Mouse (Mus musculus) kidney, embryonic 14.5 days (tissue): ENCODE measurements around the gene Tufm. TPM values are rescaled to one million over a fixed set of nuclear protein-coding genes. Genes with fewer than 3 reads are reported as not detected.

Experiments
- ATAC-seq: fragments of 200-750 bp; cut with Nextera tagmentation; 2 replicates; pipeline ENCODE4 v1.8.0; 2017; ENCODE audit warnings: moderate number of reproducible peaks, mild to moderate bottlenecking, moderate TSS enrichment, moderate library complexity; ENCODE audit not compliant: low FRiP score, low TSS enrichment
- H3K27ac ChIP-seq: fragments of 300-500 bp; sonication (generic); 2 replicates; pipeline ENCODE4 v1.5.1; 2014; ENCODE audit warnings: low read depth, mild to moderate bottlenecking, low read length, moderate library complexity, mixed read lengths
- H3K27me3 ChIP-seq: fragments of 300-500 bp; sonication (generic); 2 replicates; pipeline ENCODE4 v1.6.1; 2014; ENCODE audit warnings: mild to moderate bottlenecking, low read length; ENCODE audit not compliant: control insufficient read depth, insufficient read depth
- H3K36me3 ChIP-seq: fragments of 300-500 bp; sonication (generic); 2 replicates; pipeline ENCODE4 v1.6.1; 2014; ENCODE audit warnings: low read length, mixed read lengths; ENCODE audit not compliant: control insufficient read depth, insufficient read depth
- H3K4me1 ChIP-seq: fragments of 300-500 bp; sonication (generic); 2 replicates; pipeline ENCODE4 v1.6.1; 2014; ENCODE audit warnings: low read length, mixed read lengths; ENCODE audit not compliant: control insufficient read depth, insufficient read depth
- H3K4me2 ChIP-seq: fragments of 300-500 bp; sonication (generic); replicated peaks from 2 replicates; pipeline ENCODE4 v1.6.1; 2014; ENCODE audit warnings: low read depth, mild to moderate bottlenecking, low read length
- H3K4me3 ChIP-seq: fragments of 300-500 bp; sonication (generic); 2 replicates; pipeline ENCODE4 v1.5.1; 2014; ENCODE audit warnings: mild to moderate bottlenecking, low read length
- H3K9ac ChIP-seq: fragments of 300-500 bp; sonication (generic); 2 replicates; pipeline ENCODE4 v1.6.1; 2014; ENCODE audit warnings: low read depth, mild to moderate bottlenecking, low read length, moderate library complexity
- H3K9me3 ChIP-seq: fragments of 300-500 bp; sonication (generic); 2 replicates; pipeline ENCODE4 v1.6.1; 2016; ENCODE audit warnings: low read length; ENCODE audit not compliant: control insufficient read depth
- WGBS: fragments of 180-500 bp; shearing (Covaris S2); extraction: QIAGEN DNeasy Blood & Tissue Kit; methylation state at CpG from one replicate; pipeline ENCODE4 v1.1.7; 2014; 5-methylcytosine and 5-hydroxymethylcytosine counted together
- polyA plus RNA-seq: library from polyadenylated mRNA; unstranded; fragments of >200 nt; fragmentation: Nextera tagmentation; extraction: Ambion mirVana; gene quantifications from 2 replicates; pipeline ENCODE4 v1.2.1, GENCODE M21; 2014

Tufm gene
- polyA plus RNA-seq, 1 experiment from 2014 or later = 159 TPM

GRCm38 (mm10) chr7:126501684-126502022, 14.5 kb downstream of the Tufm start:
- Histone ChIP-seq H3K36me3 (peaks cover 47% of the 10 kb centered on the region), H3K9ac (peak overlapping the region; percentile 100), H3K4me3 (peak overlapping the region; percentile 100), H3K9me3 (no peaks in the 10 kb centered on the region), H3K27ac (peak overlapping the region; percentile 89), H3K4me1 (no peaks in the 10 kb centered on the region; the same call in 1 of the 2 replicates), H3K4me2 (peak overlapping the region; percentile 72), H3K27me3 (no peaks in the 10 kb centered on the region)
- no peak for ATAC-seq
- 6% methylated on average over 9 of the region's 9 CpGs for WGBS

- Histone ChIP-seq H3K4me3 (peak overlapping the region; percentile 100), H3K9me3 (no peaks in the 10 kb centered on the region), H3K36me3 (peaks cover 41% of the 10 kb centered on the region), H3K27ac (peak overlapping the region; percentile 100), H3K27me3 (no peaks in the 10 kb centered on the region), H3K9ac (peak overlapping the region; percentile 100), H3K4me2 (peak overlapping the region; percentile 72), H3K4me1 (no peaks in the 10 kb centered on the region; the same call in 1 of the 2 replicates)
- WGBS = under 1% methylated on average over 50 of the region's 57 CpGs
- ATAC-seq = peak; percentile 94
These were observed 15.0 kb downstream of the Tufm start for GRCm38 (mm10) chr7:126502023-126502741.

- no peaks in the 10 kb centered on the region for H3K27me3 ChIP-seq
- peak overlapping the region; percentile 100 for H3K9ac ChIP-seq
- WGBS = 0% methylated on average over 40 of the region's 40 CpGs
- no peaks in the 10 kb centered on the region; the same call in 1 of the 2 replicates for H3K4me1 ChIP-seq
- H3K9me3 ChIP-seq = no peaks in the 10 kb centered on the region
- H3K36me3 ChIP-seq = peaks cover 36% of the 10 kb centered on the region
- H3K4me3 ChIP-seq = peak overlapping the region; percentile 100
- peak overlapping the region; percentile 100 for H3K27ac ChIP-seq
- H3K4me2 ChIP-seq = peak overlapping the region; percentile 35
- no peak for ATAC-seq
These were observed 15.6 kb downstream of the Tufm start for GRCm38 (mm10) chr7:126502751-126503150.

GRCm38 (mm10) chr7:126503273-126503878, 16.2 kb downstream of the Tufm start, which contains the start of gene Atxn2l:
Gene Atxn2l (minus strand): TSS chr7:126503437.
- H3K9ac ChIP-seq = peak within 1 kb of the TSS; percentile 100
- peak; percentile 92 for ATAC-seq
- no peaks in the 10 kb centered on the region; the same call in 1 of the 2 replicates for H3K4me1 ChIP-seq
- no peaks in the 10 kb centered on the region for H3K27me3 ChIP-seq
- peak within 1 kb of the TSS; percentile 61 for H3K4me2 ChIP-seq
- peaks cover 29% of the 10 kb centered on the region for H3K36me3 ChIP-seq
- H3K4me3 ChIP-seq = peak within 1 kb of the TSS; percentile 100
- H3K9me3 ChIP-seq = no peaks in the 10 kb centered on the region
- under 1% methylated on average over 59 of the region's 72 CpGs for WGBS
- H3K27ac ChIP-seq = peak within 1 kb of the TSS; percentile 100

GRCm38 (mm10) chr7:126504913-126505312, 17.8 kb downstream of the Tufm start:
- no peak overlapping the region for H3K4me2 ChIP-seq
- no peaks in the 10 kb centered on the region for H3K27me3 ChIP-seq
- H3K9ac ChIP-seq = no peak overlapping the region
- H3K36me3 ChIP-seq = peaks cover 14% of the 10 kb centered on the region
- H3K27ac ChIP-seq = no peak overlapping the region
- H3K4me3 ChIP-seq = no peak overlapping the region
- 92% methylated on average over 2 of the region's 2 CpGs for WGBS
- no peaks in the 10 kb centered on the region; the same call in 1 of the 2 replicates for H3K4me1 ChIP-seq
- no peak for ATAC-seq
- no peaks in the 10 kb centered on the region for H3K9me3 ChIP-seq

- H3K27ac ChIP-seq = no peak overlapping the region
- no peak overlapping the region for H3K4me2 ChIP-seq
- no peak for ATAC-seq
- no peak overlapping the region for H3K9ac ChIP-seq
- H3K9me3 ChIP-seq = no peaks in the 10 kb centered on the region
- 79% methylated on average over 8 of the region's 8 CpGs for WGBS
- H3K4me3 ChIP-seq = no peak overlapping the region
- H3K36me3 ChIP-seq = no peaks in the 10 kb centered on the region
- H3K4me1 ChIP-seq = no peaks in the 10 kb centered on the region
- no peaks in the 10 kb centered on the region for H3K27me3 ChIP-seq
These were observed 20.1 kb downstream of the Tufm start for GRCm38 (mm10) chr7:126507126-126507778.

GRCm38 (mm10) chr7:126511287-126511686, 24.1 kb downstream of the Tufm start:
- Histone ChIP-seq H3K4me2 (no peak overlapping the region), H3K4me3 (no peak overlapping the region), H3K9ac (no peak overlapping the region), H3K4me1 (no peaks in the 10 kb centered on the region), H3K27ac (no peak overlapping the region), H3K9me3 (no peaks in the 10 kb centered on the region), H3K36me3 (no peaks in the 10 kb centered on the region), H3K27me3 (no peaks in the 10 kb centered on the region)
- WGBS = 84% methylated on average over 3 of the region's 3 CpGs
- no peak for ATAC-seq

GRCm38 (mm10) chr7:126518261-126518941, 31.2 kb downstream of the Tufm start:
- Histone ChIP-seq H3K9me3 (no peaks in the 10 kb centered on the region), H3K27me3 (no peaks in the 10 kb centered on the region), H3K27ac (no peak overlapping the region), H3K4me1 (no peaks in the 10 kb centered on the region), H3K9ac (no peak overlapping the region), H3K36me3 (no peaks in the 10 kb centered on the region), H3K4me3 (no peak overlapping the region), H3K4me2 (no peak overlapping the region)
- WGBS = 89% methylated on average over 5 of the region's 5 CpGs
- ATAC-seq = no peak
